Mouse (Mus musculus) forebrain, embryonic 11.5 days (tissue): ENCODE measurements at regions not wholly inside any gene's neighbourhood (a gene's known extent, or its start where the extent isn't known, plus 50 kb on each side); places are given as distances from the start of the nearest gene placed in this dataset.

ENCODE experiments used
- ATAC-seq: fragments of 200-750 bp; cut with Nextera tagmentation; replicated peaks from 2 replicates; pipeline ENCODE4 v1.8.0; 2017; ENCODE audit warnings: moderate TSS enrichment; ENCODE audit not compliant: low FRiP score
- DNase-seq: peaks from one replicate; pipeline ENCODE4 v3.0.0-alpha.2; 2017; ENCODE audit warnings: low spot score
- H3K27ac ChIP-seq: fragments of 300-500 bp; sonication (generic); 2 replicates; pipeline ENCODE4 v1.5.1; 2014; ENCODE audit warnings: low read depth, low read length
- H3K27me3 ChIP-seq: fragments of 300-500 bp; sonication (generic); 2 replicates; pipeline ENCODE4 v1.6.1; 2014; ENCODE audit warnings: mild to moderate bottlenecking, low read length, mixed read lengths; ENCODE audit not compliant: control insufficient read depth, insufficient read depth
- H3K36me3 ChIP-seq: fragments of 300-500 bp; sonication (generic); 2 replicates; pipeline ENCODE4 v1.6.1; 2014; ENCODE audit warnings: mild to moderate bottlenecking, low read length, moderate library complexity, mixed read lengths; ENCODE audit not compliant: control insufficient read depth, insufficient read depth
- H3K4me1 ChIP-seq: fragments of 300-500 bp; sonication (generic); replicated peaks from 2 replicates; pipeline ENCODE4 v1.6.1; 2014; ENCODE audit warnings: low read length, mixed read lengths; ENCODE audit not compliant: control insufficient read depth, insufficient read depth
- H3K4me2 ChIP-seq: fragments of 300-500 bp; sonication (generic); 2 replicates; pipeline ENCODE4 v1.6.1; 2014; ENCODE audit warnings: low read depth, mild to moderate bottlenecking, low read length, moderate library complexity, mixed read lengths; ENCODE audit not compliant: severe bottlenecking
- H3K4me3 ChIP-seq: fragments of 300-500 bp; sonication (generic); 2 replicates; pipeline ENCODE4 v1.5.1; 2014; ENCODE audit warnings: low read depth, low read length
- H3K9ac ChIP-seq: fragments of 300-500 bp; sonication (generic); 2 replicates; pipeline ENCODE4 v1.6.1; 2014; ENCODE audit warnings: low read length
- H3K9me3 ChIP-seq: fragments of 300-500 bp; sonication (generic); 2 replicates; pipeline ENCODE4 v1.6.1; 2016; ENCODE audit warnings: low read length, mixed read lengths; ENCODE audit not compliant: control insufficient read depth
- WGBS: fragments of 180-500 bp; shearing (Covaris S2); extraction: QIAGEN DNeasy Blood & Tissue Kit; methylation state at CpG from one replicate; pipeline ENCODE4 v1.1.7; 2014; 5-methylcytosine and 5-hydroxymethylcytosine counted together

DNA sequence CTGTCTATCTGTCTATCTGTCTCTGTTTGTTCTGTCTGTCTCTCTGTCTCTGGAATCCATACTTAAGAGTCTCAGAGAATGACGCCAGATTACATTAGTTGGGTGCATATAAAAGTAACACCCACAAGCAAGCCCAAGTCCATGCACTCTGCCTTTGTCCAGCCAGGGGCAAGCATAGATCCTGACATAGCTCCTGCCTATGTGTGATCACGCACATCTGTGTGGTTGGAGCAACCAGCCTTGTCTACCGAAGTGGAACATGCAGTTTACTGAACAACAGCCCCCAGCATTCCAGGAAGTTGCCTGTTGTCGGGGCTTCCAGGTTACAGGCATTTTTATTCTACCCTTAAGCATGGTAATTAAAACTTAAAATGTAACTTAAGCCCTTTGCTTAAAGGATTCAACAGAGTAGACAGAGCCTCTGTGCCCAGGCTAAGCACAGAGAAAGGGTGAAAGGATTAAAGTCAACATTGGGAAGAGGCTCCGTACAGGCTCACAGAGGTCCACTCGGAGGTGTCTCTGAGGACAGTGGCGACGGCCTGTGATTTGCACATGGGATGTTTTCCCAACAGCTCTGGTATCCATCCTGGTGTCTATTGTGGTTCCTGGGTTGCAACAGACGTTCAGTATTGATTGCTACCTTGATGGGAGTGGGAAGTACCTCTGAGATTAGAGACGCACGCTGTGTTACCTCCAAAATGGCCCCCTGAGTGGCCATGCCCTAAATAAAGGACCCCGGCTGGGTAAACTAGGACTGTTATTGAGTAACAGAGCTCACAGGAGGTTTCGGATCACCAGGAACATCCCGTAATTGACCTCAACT is 363.6 kb downstream of the Ajap1 start:
- no peak overlapping the region for H3K9ac ChIP-seq
- H3K27ac ChIP-seq, result no peak overlapping the region
- WGBS, result 60% methylated on average over 14 of the region's 14 CpGs
- H3K4me2 ChIP-seq, result no peak overlapping the region
- no peak overlapping the region for H3K4me3 ChIP-seq
- DNase-seq (no peak), ATAC-seq (no peak)
- H3K36me3 ChIP-seq, result no peaks in the 10 kb centered on the region
- no peaks in the 10 kb centered on the region for H3K9me3 ChIP-seq
- H3K27me3 ChIP-seq, result no peaks in the 10 kb centered on the region
- H3K4me1 ChIP-seq, result no peaks in the 10 kb centered on the region

DNA sequence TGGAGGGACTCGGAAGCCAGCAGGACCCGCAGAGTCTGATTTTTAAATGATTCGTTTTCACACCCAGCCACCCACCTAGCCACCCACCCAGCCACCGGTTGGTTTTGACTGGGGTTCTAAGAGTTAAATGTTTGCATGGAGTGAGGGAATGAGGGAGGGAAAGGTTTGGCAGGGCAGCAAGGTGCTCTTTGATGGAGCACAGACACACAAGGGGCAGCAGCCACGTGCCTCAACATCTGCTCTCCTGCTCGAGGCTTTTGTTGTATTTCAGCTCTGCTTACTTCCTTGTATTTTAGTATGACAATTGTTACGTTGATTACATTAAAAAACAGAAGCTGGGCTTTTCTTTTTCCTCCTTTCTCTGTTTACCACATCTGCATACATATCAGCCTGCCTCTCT is 367.6 kb downstream of the Ajap1 start:
- DNase-seq (no peak), ATAC-seq (no peak)
- Histone ChIP-seq H3K4me3 (no peak overlapping the region), H3K27ac (0 out of 2 replicates have a peak overlapping the region, but pooled peaks have one; percentile 12), H3K4me1 (no peaks in the 10 kb centered on the region), H3K4me2 (no peak overlapping the region), H3K27me3 (no peaks in the 10 kb centered on the region), H3K9ac (no peak overlapping the region), H3K36me3 (no peaks in the 10 kb centered on the region), H3K9me3 (no peaks in the 10 kb centered on the region)
- 62% methylated on average over 7 of the region's 7 CpGs for WGBS

DNA sequence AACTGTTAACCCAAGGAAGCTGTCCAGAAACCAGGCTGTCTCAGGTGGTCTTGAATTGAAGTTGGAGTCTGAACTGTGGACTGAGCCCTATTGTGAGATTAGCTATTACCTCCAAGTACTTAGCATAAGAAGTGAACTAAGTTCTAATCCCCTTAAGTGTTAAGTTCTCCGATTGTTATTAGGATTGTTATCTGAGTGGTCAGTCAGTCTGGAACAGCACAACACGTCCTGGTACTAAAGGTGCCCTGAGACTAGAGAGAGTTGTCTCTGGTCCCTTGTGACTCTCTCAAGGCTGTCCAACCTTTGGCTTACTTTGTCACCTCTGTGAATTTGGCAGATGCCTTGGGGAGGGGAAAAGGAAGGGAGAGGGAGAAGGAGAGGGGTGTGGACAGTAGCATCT is 369.0 kb downstream of the Ajap1 start:
- Histone ChIP-seq H3K27ac (no peak overlapping the region), H3K9ac (no peak overlapping the region), H3K9me3 (no peaks in the 10 kb centered on the region), H3K4me1 (no peaks in the 10 kb centered on the region), H3K4me2 (no peak overlapping the region), H3K4me3 (no peak overlapping the region), H3K36me3 (no peaks in the 10 kb centered on the region), H3K27me3 (no peaks in the 10 kb centered on the region)
- DNase-seq (no peak), ATAC-seq (no peak)
- 70% methylated on average over 2 of the region's 2 CpGs for WGBS

DNA sequence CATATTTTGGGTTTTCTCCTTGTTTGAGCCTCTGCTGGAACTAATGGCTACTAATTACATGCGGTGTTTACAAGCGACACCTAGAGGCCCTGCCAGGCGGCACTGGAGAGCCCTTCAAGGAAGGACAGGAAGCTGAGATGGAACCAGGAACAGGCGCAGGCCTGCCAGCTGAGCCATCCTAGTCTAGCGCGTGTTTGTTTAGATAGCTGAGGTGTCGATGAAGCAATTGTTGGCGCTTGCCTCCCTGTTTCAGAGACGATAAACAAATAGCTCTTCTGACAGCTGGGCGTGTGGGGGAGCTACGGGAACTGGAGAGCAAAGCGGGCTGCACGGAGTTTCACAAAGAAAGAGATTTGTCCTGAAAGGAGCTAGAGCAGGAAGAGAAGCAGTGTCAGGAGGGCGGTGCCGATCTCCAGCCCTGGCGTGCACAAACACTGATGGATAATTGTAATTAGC is 372.3 kb downstream of the Ajap1 start:
- H3K9me3 ChIP-seq, result no peaks in the 10 kb centered on the region
- peak; percentile 64 for DNase-seq
- H3K4me2 ChIP-seq, result no peak overlapping the region
- WGBS, result 62% methylated on average over 16 of the region's 16 CpGs
- H3K4me1 ChIP-seq, result no peaks in the 10 kb centered on the region
- H3K27ac ChIP-seq, result peak overlapping the region; percentile 12; the same call in 1 of the 2 replicates
- no peaks in the 10 kb centered on the region for H3K27me3 ChIP-seq
- peak; percentile 46; the same call in 1 of the 2 replicates for ATAC-seq
- no peak overlapping the region for H3K9ac ChIP-seq
- H3K36me3 ChIP-seq, result no peaks in the 10 kb centered on the region
- H3K4me3 ChIP-seq, result no peak overlapping the region

DNA sequence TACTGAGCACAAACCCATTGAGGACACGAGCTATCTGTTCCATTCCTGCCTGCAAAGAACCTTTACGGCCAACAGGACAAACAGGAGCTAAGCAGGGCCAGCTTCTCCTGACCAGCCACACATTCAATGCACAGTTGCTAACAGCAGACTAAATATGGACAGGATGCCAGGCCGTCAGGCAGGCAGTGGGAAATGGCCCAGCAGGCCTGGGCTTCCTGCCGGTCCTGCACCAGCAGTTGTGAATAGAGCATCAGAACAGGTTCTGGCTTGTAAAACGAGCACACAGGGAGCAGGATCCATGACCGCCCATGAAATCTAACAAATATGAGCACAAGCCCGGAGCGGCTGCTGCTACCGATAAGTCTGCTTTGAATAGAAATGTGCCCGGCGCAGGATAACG is 384.0 kb downstream of the Ajap1 start:
- DNase-seq, result no peak
- no peak for ATAC-seq
- Histone ChIP-seq H3K9ac (no peak overlapping the region), H3K4me2 (no peak overlapping the region), H3K36me3 (no peaks in the 10 kb centered on the region), H3K27ac (no peak overlapping the region), H3K4me1 (0 out of 2 replicates have a peak, but pooled peaks cover 2% of the 10 kb centered on the region), H3K9me3 (no peaks in the 10 kb centered on the region), H3K27me3 (no peaks in the 10 kb centered on the region), H3K4me3 (no peak overlapping the region)
- WGBS, result 81% methylated on average over 12 of the region's 12 CpGs

DNA sequence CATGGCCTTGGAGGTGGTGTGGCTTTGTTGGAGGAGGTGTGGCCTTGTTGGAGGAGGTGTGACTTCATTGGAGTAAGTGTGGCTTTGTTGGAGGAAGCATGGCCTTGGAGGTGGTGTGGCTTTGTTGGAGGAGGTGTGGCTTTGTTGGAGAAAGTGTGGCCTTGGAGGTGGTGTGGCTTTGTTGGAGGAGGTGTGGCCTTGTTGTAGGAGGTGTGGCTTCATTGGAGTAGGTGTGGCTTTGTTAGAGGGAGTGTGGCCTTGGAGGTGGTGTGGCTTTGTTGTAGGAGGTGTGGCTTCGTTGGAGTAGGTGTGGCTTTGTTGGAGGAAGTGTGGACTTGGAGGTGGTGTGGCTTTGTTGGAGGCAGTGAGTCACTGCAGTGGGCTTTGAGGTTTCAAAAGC is 385.0 kb downstream of the Ajap1 start:
- ATAC-seq (no peak), DNase-seq (no peak)
- Histone ChIP-seq H3K4me1 (0 out of 2 replicates have a peak, but pooled peaks cover 2% of the 10 kb centered on the region), H3K9ac (no peak overlapping the region), H3K9me3 (no peaks in the 10 kb centered on the region), H3K36me3 (no peaks in the 10 kb centered on the region), H3K27ac (no peak overlapping the region), H3K4me3 (no peak overlapping the region), H3K27me3 (no peaks in the 10 kb centered on the region), H3K4me2 (no peak overlapping the region)
- 91% methylated on average over 1 of the region's 1 CpGs for WGBS

DNA sequence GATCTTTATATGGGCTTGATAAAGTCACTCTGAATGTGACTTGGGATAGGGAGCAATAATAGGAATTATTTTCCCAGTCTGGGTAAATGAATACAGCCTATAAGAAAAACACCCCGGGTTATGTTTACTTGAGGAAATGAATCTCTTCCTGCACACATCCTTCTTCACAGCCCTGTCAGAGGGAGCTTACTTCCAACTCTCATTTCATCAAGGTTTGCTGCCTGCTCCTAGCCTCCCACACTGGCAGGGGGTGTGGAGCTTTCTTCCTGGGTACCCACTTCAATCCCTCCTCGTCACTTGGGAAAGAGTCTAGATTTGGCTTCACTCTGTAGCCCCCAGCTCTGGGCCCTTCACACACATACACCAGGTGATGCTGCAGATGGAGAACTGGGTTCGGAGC is 389.5 kb downstream of the Ajap1 start:
- Histone ChIP-seq H3K27me3 (no peaks in the 10 kb centered on the region), H3K4me1 (0 out of 2 replicates have a peak, but pooled peaks cover 2% of the 10 kb centered on the region), H3K9me3 (no peaks in the 10 kb centered on the region), H3K27ac (no peak overlapping the region), H3K9ac (no peak overlapping the region), H3K4me3 (no peak overlapping the region), H3K4me2 (no peak overlapping the region), H3K36me3 (no peaks in the 10 kb centered on the region)
- WGBS, result 88% methylated on average over 3 of the region's 3 CpGs
- DNase-seq, result no peak
- no peak for ATAC-seq

DNA sequence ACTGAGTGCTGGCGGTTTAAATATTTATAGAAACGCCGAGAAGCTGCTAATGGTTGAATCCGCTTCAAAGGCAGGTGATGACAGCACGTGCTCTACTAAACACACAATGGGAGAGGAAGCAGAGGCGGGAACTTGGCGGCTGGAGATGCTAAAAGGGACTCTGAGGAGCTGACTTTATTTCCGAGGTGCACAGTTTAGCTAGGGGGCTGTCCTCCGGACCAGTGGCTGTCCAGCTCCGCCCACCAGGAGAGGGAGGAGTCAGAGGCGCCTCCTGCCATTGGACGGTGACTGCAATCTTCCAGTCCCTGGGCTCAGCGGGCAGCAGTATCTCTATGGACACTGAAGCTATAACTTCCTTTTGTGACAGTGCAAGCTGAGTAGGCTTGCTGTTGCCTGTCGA is 400.4 kb downstream of the Ajap1 start:
- DNase-seq, result no peak
- Histone ChIP-seq H3K4me1 (no peaks in the 10 kb centered on the region; the same call in 1 of the 2 replicates), H3K27ac (no peak overlapping the region), H3K9me3 (no peaks in the 10 kb centered on the region), H3K36me3 (no peaks in the 10 kb centered on the region), H3K4me3 (no peak overlapping the region), H3K27me3 (peaks cover 2% of the 10 kb centered on the region), H3K9ac (no peak overlapping the region), H3K4me2 (no peak overlapping the region)
- 0 out of 2 replicates have a peak, but pooled peaks have one; percentile 39 for ATAC-seq
- 60% methylated on average over 14 of the region's 14 CpGs for WGBS

DNA sequence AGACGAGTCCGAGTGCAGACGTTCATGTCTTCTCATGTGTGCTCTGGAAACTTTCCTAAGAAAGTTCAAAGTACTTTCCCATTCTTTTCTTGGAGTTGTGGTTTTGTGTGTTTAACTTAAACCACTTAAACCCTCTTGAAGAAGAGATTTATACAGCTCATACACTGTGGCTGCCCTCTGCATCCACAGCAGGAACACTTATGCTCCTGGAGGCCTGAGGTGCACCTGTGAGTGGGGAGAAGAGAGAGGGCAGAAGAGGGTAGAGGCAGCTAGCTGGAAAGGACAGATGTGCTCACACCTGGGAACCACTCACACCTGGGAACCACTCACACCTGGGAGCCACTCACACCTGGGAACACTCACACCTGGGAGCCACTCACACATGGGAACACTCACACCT is 408.0 kb downstream of the Ajap1 start:
- Histone ChIP-seq H3K4me3 (no peak overlapping the region), H3K9me3 (no peaks in the 10 kb centered on the region), H3K4me2 (no peak overlapping the region), H3K36me3 (no peaks in the 10 kb centered on the region), H3K4me1 (no peaks in the 10 kb centered on the region; the same call in 1 of the 2 replicates), H3K9ac (no peak overlapping the region), H3K27me3 (no peaks in the 10 kb centered on the region), H3K27ac (no peak overlapping the region)
- ATAC-seq (no peak), DNase-seq (no peak)
- WGBS, result 89% methylated on average over 3 of the region's 3 CpGs
